Mouse (Mus musculus) limb, embryonic 14.5 days (tissue): ENCODE data around the gene Gm7879. TPM values are rescaled to one million over a fixed set of nuclear protein-coding genes. Genes with fewer than 3 reads are reported as not detected.

Experiments
- ATAC-seq: fragments of 200-750 bp; cut with Nextera tagmentation; 2 replicates; pipeline ENCODE4 v1.8.0; 2017; ENCODE audit warnings: low read depth, moderate number of reproducible peaks, moderate TSS enrichment; ENCODE audit not compliant: low FRiP score
- DNase-seq: peaks from one replicate; pipeline ENCODE4 v3.0.0-alpha.2; 2015; ENCODE audit warnings: low spot score
- H3K27ac ChIP-seq: fragments of 300-500 bp; sonication (generic); replicated peaks from 2 replicates; pipeline ENCODE4 v1.5.1; 2014; ENCODE audit warnings: low read depth, mild to moderate bottlenecking, low read length, moderate library complexity, mixed read lengths
- H3K27me3 ChIP-seq: fragments of 300-500 bp; sonication (generic); 2 replicates; pipeline ENCODE4 v1.6.1; 2014; ENCODE audit warnings: low read length, mixed read lengths; ENCODE audit not compliant: control insufficient read depth, insufficient read depth
- H3K36me3 ChIP-seq: fragments of 300-500 bp; sonication (generic); 2 replicates; pipeline ENCODE4 v1.6.1; 2014; ENCODE audit warnings: mild to moderate bottlenecking, low read length, moderate library complexity, mixed read lengths; ENCODE audit not compliant: control insufficient read depth, insufficient read depth
- H3K4me1 ChIP-seq: fragments of 300-500 bp; sonication (generic); 2 replicates; pipeline ENCODE4 v1.6.1; 2014; ENCODE audit warnings: antibody characterized with exemption, low read length, mixed read lengths; ENCODE audit not compliant: control insufficient read depth, insufficient read depth
- H3K4me2 ChIP-seq: fragments of 300-500 bp; sonication (generic); replicated peaks from 2 replicates; pipeline ENCODE4 v1.6.1; 2014; ENCODE audit warnings: low read depth, mild to moderate bottlenecking, low read length, moderate library complexity; ENCODE audit not compliant: severe bottlenecking
- H3K4me3 ChIP-seq: fragments of 300-500 bp; sonication (generic); replicated peaks from 2 replicates; pipeline ENCODE4 v1.5.1; 2014; ENCODE audit warnings: low read length
- H3K9ac ChIP-seq: fragments of 300-500 bp; sonication (generic); 2 replicates; pipeline ENCODE4 v1.6.1; 2014; ENCODE audit warnings: mild to moderate bottlenecking, low read depth, low read length, moderate library complexity; ENCODE audit not compliant: severe bottlenecking
- H3K9me3 ChIP-seq: fragments of 300-500 bp; sonication (generic); 2 replicates; pipeline ENCODE4 v1.6.1; 2016; ENCODE audit warnings: low read length; ENCODE audit not compliant: control insufficient read depth
- POLR2A ChIP-seq: fragments of 200-500 bp; IDR thresholded peaks from 2 replicates; pipeline ENCODE4 v1.8.0; 2012; ENCODE audit warnings: inconsistent platforms, mild to moderate bottlenecking, moderate library complexity, borderline replicate concordance; ENCODE audit not compliant: insufficient read depth, insufficient read length; ENCODE audit errors: extremely low read depth
- WGBS: fragments of 180-500 bp; shearing (Covaris S2); extraction: QIAGEN DNeasy Blood & Tissue Kit; methylation state at CpG from one replicate; pipeline ENCODE4 v1.1.7; 2014; 5-methylcytosine and 5-hydroxymethylcytosine counted together
- polyA plus RNA-seq, 2 experiments: library from polyadenylated mRNA; depleted of rRNA in 1 of 2; stranded (reverse) in 1 of 2; unstranded in 1 of 2; fragments of >200 nt; fragmentation: Nextera tagmentation in 1 of 2; extraction: Ambion mirVana in 1 of 2; gene quantifications; 2 replicates each; pipeline versions ENCODE4 v1.2.1 to v1.2.3; 2012 to 2014

Gm7879 gene
- polyA plus RNA-seq, 2 experiments: 0.38 to 0.70 TPM

DNA sequence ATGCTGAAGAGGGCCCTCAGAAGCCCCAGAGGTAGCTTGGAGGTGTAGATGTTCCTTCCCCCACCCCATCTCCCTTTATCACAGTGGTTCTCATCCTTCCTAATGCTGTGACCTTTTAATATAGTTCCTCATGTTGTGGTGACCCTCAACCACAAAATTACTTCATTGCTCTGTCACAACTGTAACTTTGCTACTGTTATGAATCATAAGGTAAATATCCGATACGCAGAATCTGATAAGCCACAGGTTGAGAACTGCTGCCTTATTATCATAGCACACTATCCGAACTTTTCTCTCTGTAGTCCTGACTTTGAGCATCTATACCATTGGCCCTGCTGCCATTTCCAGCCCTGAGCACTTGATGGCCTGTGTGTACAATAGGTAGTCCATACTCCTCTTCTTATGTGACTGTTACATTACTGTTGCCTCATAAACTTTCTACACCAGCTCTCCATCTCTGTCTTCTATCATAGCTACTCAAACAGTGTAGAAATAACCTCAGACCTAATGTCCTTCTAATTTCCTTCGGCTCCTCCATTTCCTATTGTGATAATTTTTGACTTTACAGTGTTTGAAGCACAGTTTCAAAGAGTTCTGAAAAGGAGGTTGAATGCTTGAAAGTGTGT lies 2.4 kb downstream of the Gm7879 start:
- Histone ChIP-seq H3K27me3 (no peaks in the 10 kb centered on the region), H3K4me2 (no peak overlapping the region), H3K4me1 (no peaks in the 10 kb centered on the region), H3K27ac (no peak overlapping the region), H3K9ac (no peak overlapping the region), H3K36me3 (no peaks in the 10 kb centered on the region), H3K4me3 (no peak overlapping the region), H3K9me3 (no peaks in the 10 kb centered on the region)
- 89% methylated on average over 4 of the region's 4 CpGs for WGBS
- DNase-seq: no peak
- no peak for ATAC-seq
- no peak for TF ChIP-seq POLR2A

DNA sequence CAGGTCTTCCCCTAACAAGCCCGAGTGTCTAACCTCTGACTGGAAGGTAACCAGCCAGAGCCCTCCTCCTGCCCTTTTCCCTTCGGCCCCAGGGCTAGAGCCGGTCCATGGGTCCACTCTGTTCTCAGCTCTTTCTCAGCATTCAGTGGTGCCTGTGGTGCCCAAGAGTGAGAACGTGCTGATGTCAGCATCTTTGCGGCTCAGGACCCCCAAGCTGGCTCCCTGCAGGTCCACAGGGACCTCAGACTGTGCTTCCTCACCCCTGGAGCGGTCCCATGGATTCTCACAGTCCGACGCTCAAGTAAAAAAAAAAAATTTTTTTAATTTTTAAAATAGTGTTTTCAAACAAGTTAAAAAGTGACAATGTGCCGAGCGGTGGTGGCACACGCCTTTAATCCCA lies 8.9 kb downstream of the Gm7879 start:
- no peak for DNase-seq
- Histone ChIP-seq H3K4me1 (no peaks in the 10 kb centered on the region), H3K36me3 (no peaks in the 10 kb centered on the region), H3K27me3 (no peaks in the 10 kb centered on the region), H3K9me3 (no peaks in the 10 kb centered on the region), H3K27ac (no peak overlapping the region), H3K9ac (no peak overlapping the region), H3K4me3 (no peak overlapping the region), H3K4me2 (no peak overlapping the region)
- WGBS: 89% methylated on average over 11 of the region's 11 CpGs
- TF ChIP-seq POLR2A: no peak
- no peak for ATAC-seq

DNA sequence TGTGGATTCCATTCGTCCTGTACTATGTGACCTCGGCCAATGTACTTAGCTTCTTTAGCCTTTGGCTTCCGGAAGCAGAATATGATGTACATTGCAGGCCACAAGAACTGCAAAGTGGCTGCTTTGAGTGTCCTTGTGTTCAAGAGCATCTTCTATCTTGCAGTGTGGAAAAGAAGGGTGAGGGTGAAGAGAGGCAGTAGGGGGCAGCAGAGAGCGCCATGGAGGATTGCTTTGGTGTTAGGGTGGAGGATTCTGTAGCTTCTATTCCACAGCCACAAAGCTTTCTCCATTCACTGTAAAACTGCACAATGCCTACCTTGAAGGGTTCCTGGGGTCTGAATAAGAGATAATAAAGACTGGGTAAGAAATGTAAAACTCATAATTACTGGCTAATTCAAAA lies 11.0 kb downstream of the Gm7879 start:
- no peaks in the 10 kb centered on the region for H3K9me3 ChIP-seq
- ATAC-seq: no peak
- 34% methylated on average over 4 of the region's 4 CpGs for WGBS
- TF ChIP-seq POLR2A: no peak
- no peaks in the 10 kb centered on the region for H3K4me1 ChIP-seq
- no peaks in the 10 kb centered on the region for H3K36me3 ChIP-seq
- H3K27ac ChIP-seq: no peak overlapping the region
- no peaks in the 10 kb centered on the region for H3K27me3 ChIP-seq
- H3K4me3 ChIP-seq: no peak overlapping the region
- H3K9ac ChIP-seq: no peak overlapping the region
- no peak overlapping the region for H3K4me2 ChIP-seq
- peak; percentile 37 for DNase-seq

DNA sequence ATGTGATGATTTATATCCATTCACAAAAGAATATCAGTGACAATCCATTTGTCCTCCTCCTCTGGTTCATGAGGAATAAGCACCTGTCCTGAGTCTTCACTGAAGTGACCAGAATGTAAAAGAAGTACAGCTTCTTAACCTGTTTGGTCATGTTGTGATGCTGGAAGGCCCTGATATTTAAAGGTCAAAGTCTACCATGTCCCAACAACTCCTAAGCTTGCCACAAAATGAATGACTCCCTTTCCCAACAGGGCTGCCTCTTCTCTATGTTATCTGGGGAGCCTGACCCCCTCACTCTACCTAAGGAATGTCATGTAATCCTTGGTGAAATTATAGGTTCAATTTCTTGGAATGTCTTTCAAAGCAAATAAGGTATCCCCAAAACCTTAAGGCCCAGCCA lies 14.8 kb downstream of the Gm7879 start:
- H3K27me3 ChIP-seq: no peaks in the 10 kb centered on the region
- ATAC-seq: no peak
- TF ChIP-seq POLR2A: no peak
- no peak for DNase-seq
- H3K27ac ChIP-seq: no peak overlapping the region
- no peaks in the 10 kb centered on the region for H3K4me1 ChIP-seq
- no peaks in the 10 kb centered on the region for H3K36me3 ChIP-seq
- H3K9ac ChIP-seq: no peak overlapping the region
- no peak overlapping the region for H3K4me3 ChIP-seq
- no peaks in the 10 kb centered on the region for H3K9me3 ChIP-seq
- H3K4me2 ChIP-seq: no peak overlapping the region

DNA sequence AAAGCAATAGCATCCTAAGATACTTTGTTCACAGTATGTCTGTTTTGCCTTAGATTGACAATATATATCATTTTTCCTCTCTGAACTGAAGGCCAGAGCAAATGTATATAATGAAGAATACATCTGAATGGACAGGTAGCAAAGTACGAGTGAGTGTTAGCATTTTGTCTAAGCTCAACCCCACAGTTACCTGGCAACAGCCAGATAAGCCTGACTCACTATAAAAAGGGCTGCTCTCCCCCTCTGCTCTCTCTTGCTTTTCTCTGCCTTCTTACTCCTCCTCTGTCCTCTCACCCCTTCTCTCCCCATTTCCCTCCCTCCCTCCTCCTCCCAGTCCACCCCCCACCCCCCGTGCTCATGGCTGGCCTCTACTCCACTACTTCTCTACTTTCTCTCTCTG lies 20.3 kb downstream of the Gm7879 start:
- H3K4me1 ChIP-seq: no peaks in the 10 kb centered on the region
- 56% methylated on average over 2 of the region's 2 CpGs for WGBS
- no peak overlapping the region for H3K4me2 ChIP-seq
- no peak overlapping the region for H3K4me3 ChIP-seq
- H3K9me3 ChIP-seq: no peaks in the 10 kb centered on the region
- no peak overlapping the region for H3K27ac ChIP-seq
- no peaks in the 10 kb centered on the region for H3K27me3 ChIP-seq
- ATAC-seq (no peak), DNase-seq (no peak)
- H3K36me3 ChIP-seq: no peaks in the 10 kb centered on the region
- no peak overlapping the region for H3K9ac ChIP-seq
- TF ChIP-seq POLR2A: no peak
